Mouse (Mus musculus) gonadal fat pad, adult 2 months (tissue): ENCODE measurements around the gene Edc4. TPM values are rescaled to one million over a fixed set of nuclear protein-coding genes. Genes with fewer than 3 reads are reported as not detected.
A peak's percentile ranks its signal among the peaks of the same experiment; 100 is the strongest.
"Not testable (repeated sequence)": the region's sequence is repeated elsewhere in the genome, so short reads cannot be mapped to it uniquely, and the experiment has no call there.

ENCODE experiments used
- DNase-seq: peaks from one replicate; pipeline ENCODE4 v3.0.0-alpha.2; 2012; ENCODE audit warnings: low read depth
- polyA plus RNA-seq: library from polyadenylated mRNA; depleted of rRNA; stranded (reverse); fragments of >200 nt; gene quantifications from 2 replicates; pipeline ENCODE4 v1.2.3, GENCODE M21; 2012; rRNA removed

Gene Edc4
- polyA plus RNA-seq, result 54.3 and 63.5 TPM in 2 replicates

DNA sequence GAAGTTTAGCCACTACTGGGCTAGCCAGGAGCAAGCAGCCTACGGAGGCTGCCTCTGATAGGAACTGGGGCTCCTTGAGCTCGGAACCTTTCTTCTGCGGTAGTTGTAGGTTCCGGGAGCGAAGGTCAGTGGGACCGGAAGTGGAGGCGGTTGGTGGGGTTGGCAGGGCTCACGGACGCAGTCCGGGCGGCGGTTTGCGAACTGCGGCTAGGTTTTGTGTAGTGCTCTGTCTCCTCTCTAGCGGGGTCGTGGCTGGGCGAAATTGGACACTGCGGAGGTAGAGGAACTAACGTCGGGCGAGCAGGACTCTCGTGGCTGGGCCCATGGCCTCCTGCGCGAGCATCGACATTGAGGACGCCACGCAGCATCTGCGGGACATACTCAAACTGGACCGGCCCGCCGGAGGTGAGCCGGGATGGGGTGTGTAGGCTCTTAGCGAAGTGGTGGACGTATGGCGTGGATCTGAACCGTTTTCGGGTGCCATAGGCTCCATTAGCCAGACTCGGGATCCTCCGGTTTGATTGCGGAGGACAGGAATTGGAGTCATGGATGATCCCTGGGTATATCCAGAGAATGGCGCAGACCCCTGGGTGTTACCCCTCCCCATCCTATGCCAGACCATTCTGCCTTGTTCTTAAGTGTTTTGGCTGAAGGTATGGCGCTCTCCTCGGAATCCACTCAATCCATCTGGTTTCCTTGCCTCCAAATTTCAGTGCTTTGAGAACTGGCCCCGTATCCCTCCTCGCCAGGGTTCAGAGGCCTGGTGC, at the start of gene Edc4:
TSS of gene Edc4 (plus strand) at position 128 of the 767 bp plus-strand sequence.
- no peak for DNase-seq

GRCm38 (mm10) chr8:105833740-105834139, 46.9 kb upstream of the Edc4 start:
- DNase-seq, result not testable (repeated sequence)

GRCm38 (mm10) chr8:105835318-105835717, 45.4 kb upstream of the Edc4 start:
- no peak for DNase-seq

- DNase-seq, result no peak
Observed at GRCm38 (mm10) chr8:105836991-105837390, 43.7 kb upstream of the Edc4 start.

DNA sequence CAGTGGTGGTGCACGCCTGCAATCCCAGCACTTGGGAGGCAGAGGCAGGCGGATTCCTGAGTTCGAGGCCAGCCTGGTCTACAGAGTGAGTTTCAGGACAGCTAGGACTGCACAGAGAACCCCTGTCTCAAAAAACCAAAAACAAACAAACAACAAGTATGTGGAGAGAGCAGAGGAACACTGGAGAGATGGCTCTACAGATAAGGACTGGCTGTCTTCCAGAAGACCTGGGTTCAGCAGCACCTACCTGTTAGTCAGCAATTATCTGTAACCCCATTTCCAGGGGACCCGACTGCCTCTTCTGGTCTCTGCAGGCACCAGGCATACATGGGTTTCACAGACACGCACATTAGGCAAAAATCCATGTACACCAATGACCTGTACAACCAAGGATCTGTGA, 41.5 kb upstream of the Edc4 start:
- DNase-seq, result no peak

DNA sequence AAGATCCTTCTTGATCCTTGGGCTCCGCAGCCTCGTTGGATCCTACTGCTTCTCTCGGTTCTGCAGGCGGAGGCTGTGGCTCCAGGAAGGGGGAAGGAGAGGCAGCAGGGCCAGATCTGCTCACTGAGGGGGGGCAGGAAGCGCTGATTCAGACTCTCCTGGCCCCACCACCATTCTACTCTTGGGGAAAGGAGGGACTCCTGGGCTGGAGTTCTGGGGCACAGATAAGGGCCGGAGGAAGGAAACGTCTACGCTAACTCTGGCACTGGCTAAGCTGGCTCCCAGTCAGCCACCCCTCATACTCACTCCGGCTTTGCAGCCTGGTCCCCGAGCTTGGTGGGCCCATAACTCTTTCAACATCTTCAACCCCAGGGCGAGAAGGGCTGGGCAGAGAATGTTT, 34.0 kb upstream of the Edc4 start:
- DNase-seq, result no peak

DNA sequence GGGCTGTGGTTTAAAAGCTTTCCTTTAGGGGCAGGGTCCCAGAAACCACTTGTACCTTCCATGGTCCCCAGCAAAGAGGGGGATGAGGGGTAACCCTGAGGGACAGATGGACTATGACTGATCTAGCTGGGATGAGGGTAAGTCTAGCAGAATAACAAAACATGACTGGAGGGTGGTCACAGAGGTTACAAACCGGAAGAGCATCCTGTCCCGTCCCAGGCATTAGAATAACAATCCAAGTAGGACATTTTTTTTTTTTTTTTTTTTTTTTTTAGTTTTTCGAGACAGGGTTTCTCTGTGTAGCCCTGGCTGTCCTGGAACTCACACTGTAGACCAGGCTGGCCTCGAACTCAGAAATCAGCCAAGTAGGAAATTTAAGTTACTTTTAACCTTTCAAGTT, 30.7 kb upstream of the Edc4 start:
- DNase-seq, result no peak

DNA sequence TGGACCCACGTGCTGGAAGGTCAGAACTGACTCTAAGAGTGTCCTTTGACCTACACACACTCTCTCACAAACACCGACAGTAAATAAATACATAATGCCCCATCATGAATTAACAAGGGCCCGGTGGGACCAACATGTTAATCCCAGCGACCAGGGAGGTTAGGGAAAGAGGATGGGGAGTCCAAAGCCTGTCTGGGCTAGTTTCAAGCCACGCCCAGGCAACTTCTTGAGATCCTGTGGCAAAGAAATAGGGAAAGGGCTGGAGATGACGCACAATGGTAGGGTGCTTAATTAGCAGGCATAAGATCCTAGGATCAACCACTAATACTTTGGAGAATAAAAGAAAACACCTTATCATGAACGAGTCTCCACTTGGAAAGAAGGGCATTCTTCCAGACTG, 30.1 kb upstream of the Edc4 start:
- DNase-seq, result no peak

DNA sequence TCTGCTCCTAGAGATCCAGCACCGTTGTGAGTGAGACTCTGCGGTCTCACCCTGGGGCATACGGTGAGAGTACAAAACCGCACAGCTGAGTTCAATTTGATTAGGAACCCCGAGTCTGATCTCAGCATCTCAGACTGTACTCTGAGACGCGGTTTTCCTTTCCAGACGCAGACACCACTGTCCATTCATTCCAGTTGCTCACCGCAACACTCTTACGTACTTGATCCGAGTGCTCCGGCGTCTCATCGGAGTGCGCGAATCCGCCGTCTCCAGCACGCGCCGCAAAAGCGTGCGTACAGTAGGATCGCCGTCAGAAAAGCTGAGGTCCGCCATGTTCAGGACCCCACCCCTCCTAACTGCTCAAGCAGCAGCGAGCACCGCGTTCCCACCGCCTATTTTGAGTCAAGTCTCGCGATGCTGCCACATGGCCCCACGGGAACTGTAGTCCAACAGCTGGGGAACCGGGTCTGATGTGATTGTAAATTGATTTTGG, 29.0 kb upstream of the Edc4 start:
- no peak for DNase-seq

GRCm38 (mm10) chr8:105852146-105852729, 28.4 kb upstream of the Edc4 start:
- DNase-seq, result no peak

DNA sequence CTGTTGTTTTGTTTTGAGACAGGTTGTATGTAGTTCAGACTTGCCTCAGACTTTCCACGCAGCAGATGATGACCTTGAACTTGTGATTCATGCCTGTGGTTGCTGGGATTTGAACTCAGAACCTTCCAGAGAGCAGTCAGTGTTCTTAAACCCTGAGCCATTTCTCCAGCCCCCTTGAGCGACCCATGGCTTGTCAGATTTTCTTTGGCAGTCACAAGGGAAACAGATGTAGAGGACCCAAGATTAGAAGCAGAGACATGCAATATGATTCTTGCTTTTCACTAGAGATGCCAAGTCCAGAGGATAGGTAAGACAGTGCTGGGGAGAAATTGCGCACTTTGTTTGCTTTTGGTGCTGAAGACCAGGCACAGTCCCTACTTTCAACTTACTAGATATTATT, 27.5 kb upstream of the Edc4 start, which contains the start of gene Cenpt:
TSS of gene Cenpt (minus strand) at position 101 of the 400 bp plus-strand sequence.
- no peak for DNase-seq

DNA sequence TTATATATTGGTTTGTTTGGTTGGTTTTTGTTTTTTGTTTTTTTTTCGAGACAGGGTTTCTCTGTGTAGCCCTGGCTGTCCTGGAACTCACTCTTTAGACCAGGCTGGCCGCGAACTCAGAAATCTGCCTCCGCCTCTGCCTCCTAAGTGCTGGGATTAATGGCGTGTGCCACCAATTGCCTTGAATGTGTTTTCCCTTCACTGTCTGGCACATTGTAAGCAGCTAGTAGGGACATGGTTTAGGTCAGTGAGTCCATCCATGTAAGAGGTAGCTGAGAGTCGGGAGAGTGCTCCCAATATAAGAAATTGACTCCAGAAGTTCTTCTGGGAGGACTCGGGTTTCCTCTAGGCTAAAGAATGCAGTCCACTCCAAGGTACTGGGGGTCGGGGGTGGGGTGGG, 26.4 kb upstream of the Edc4 start:
- DNase-seq, result no peak

DNA sequence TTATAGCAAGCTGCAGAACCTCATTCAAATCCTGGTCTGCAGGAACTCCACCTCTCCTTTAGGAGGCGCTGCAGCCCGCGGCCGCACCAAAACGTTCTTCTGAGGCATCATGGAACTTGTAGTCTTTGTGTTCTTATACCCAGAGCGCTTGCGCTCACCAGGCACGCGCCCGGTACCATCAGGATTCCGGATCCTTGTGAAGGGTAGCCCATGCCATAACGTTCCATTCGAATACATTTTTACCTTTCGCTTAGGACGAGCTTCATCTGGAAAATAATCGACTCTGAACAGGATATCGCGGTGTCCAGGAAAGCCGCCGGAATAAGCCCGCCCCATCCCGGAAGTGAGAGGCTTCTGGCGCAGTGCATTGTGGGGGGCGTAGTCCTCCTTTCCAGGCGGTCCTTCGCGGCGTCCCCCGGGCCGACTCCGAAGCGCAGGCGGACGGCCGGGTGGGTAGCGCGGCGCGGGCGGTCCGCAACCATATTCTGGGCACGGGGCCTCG, 25.9 kb upstream of the Edc4 start, which contains the start of gene Thap11:
TSS of gene Thap11 (plus strand) at position 418 of the 502 bp plus-strand sequence.
- no peak for DNase-seq

DNA sequence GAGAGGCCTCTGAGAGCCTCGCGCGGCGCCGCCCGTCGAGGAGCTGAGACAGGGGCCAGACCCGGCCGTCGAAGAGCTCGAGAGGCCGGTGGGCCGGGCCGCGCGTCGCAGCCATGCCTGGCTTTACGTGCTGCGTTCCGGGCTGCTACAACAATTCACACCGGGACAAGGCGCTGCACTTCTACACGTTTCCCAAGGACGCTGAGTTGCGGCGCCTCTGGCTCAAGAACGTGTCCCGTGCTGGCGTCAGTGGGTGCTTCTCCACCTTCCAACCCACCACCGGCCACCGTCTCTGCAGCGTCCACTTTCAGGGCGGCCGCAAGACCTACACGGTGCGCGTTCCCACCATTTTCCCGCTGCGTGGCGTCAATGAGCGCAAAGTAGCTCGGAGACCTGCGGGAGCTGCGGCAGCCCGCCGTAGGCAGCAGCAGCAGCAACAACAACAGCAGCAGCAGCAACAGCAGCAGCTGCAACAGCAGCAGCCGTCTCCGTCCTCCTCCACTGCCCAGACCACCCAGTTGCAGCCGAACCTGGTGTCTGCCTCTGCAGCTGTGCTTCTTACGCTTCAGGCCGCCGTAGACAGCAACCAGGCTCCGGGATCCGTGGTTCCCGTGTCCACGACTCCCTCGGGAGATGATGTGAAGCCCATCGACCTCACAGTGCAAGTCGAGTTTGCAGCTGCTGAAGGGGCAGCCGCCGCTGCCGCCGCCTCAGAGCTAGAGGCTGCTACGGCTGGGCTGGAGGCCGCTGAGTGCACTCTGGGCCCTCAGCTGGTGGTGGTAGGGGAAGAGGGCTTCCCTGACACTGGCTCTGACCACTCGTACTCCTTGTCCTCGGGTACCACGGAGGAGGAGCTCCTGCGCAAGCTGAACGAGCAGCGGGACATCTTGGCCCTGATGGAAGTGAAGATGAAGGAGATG, 25.2 kb upstream of the Edc4 start:
- no peak for DNase-seq

DNA sequence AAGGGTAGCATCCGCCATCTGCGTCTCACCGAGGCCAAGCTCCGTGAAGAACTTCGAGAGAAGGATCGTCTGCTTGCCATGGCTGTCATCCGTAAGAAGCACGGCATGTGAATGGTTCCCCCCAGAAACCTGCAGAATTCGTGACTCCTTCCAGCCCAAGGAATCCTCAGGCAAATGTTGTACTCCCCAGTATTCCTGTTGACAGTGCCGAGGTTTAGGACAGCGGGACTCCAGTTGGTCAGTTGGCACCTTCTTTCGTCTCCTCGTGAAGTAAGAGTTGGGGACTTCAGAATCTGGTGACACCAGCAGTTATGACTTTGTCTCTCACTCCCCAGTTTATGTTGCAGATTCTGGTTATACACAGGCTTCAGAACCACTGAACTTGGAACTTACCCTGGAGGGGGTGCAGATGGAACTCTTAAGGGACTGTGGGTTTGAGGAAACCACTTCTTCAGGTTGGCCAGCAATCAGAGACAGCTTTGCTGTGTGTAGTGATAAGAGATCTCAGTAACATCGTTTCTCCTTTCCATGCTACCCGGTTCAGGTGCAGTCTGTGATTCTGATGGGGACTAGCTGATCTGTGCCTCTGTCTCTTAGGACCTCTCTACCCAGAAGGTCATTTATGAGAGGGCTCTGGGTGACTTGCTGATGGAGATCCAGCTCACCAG, 24.4 kb upstream of the Edc4 start:
- no peak for DNase-seq

DNA sequence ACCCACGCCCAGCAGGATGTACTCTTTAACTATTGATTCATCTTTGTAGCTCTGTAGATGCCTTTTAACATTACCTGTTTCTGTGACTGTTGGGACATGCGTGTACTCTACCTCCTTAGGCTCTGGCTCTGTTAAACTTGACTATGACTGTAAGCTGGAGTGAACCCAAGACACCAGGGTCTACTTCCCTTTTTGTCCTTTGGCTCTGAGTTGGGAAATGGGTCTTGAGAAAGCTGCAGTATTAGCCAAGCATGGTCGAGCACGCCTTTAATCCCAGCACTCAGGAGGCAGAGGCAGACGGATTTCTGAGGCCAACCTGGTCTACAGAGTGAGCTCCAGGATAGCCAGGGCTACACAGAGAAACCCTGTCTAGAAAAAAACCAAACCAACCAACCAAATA, 22.2 kb upstream of the Edc4 start:
- no peak for DNase-seq

DNA sequence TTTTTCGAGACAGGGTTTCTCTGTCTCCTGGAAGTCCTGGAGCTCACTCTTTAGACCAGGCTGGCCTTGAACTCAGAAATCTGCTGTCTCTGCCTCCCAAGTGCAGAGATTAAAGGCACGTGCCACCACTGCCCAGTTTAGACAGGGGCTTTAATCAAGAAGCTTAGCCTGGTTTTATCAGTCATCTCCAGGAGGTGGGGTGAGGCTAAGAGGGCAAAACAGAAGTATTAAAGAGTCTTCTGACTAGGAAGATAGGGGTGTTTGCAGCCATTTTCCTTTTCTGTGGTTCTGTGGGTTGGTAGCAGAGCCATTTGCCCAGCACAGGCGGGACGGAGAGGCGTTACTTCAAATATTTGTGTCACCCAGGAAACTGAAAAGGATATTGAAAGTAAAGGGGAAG, 21.4 kb upstream of the Edc4 start:
- DNase-seq, result no peak

- peak; percentile 86 for DNase-seq
Observed at GRCm38 (mm10) chr8:105860143-105860981, 20.3 kb upstream of the Edc4 start, which contains the start of gene Nutf2. Nutf2 (plus strand) TSS chr8:105860580.

DNA sequence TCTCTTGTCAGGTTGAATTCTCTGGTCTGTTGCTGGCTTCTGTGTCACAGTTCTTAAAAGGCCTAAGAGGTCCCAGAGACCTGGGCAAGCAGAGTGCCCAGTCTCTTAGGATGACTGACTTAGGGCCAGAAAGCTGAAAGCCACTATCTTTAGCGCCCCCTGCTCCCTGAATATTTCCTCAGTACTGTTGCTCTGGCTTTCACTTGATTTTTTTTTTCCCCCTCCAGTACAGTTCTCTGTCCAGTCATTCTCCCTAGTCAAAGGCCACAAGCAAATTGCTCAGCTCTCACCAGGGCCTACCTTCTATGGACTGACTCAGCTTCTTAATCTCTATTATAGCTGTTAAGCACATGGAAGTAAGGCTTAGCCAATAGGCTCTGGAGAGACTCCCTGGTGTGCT, 18.7 kb upstream of the Edc4 start:
- DNase-seq, result no peak

- no peak for DNase-seq
Observed at GRCm38 (mm10) chr8:105866364-105867029, 14.2 kb upstream of the Edc4 start.
